Comparison of ENCODE assay signal across 19 mouse cellular contexts in the genomic region with DNA sequence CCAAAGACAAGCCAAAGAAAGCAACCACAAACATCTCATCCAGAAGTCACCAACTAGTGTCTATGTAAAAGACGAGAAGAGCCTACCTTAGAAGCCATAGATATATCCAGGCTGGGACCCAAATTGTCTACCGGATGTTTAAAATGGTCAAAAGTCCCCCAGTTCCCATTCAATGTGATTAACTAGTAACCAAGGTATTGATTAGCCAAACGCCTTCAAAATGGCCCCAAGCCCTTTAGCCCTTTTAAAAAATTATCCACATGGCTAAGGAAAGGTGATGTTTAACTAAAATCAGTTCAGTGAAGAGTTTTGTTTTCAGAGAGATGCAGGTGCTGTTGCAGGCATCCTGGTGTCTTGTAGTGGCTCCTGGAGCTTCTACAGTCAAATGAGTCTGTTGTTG. TPM values are rescaled to one million over a fixed set of nuclear protein-coding genes. Genes with fewer than 3 reads are reported as not detected.
"Had no signal": no experiment of that assay in that cellular context is flagged by ENCODE, and none has a peak within 500 bp of the region (broad histone marks: within the 10 kb centered on the region; RNA-seq: fewer than 3 reads in every experiment).

TSS of gene C8a (minus strand) at position 76 of the 400 bp plus-strand sequence.

- H3K4me3 ChIP-seq: limb, embryonic 10.5 days; megakaryocyte, embryonic 14.5 days; midbrain, embryonic 12.5 days; stomach, embryonic 15.5 days had no signal

- H3K27ac ChIP-seq: limb, embryonic 10.5 days; macrophage; midbrain, embryonic 12.5 days; stomach, embryonic 15.5 days had no signal

- H3K9me3 ChIP-seq: limb, embryonic 10.5 days; megakaryocyte, embryonic 14.5 days; midbrain, embryonic 12.5 days; stomach, embryonic 15.5 days had no signal

- H3K27me3 ChIP-seq: megakaryocyte, embryonic 14.5 days; midbrain, embryonic 12.5 days; stomach, embryonic 15.5 days had no signal

- H3K4me2 ChIP-seq: lung, embryonic 14.5 days; midbrain, embryonic 12.5 days; stomach, embryonic 15.5 days had no signal

- H3K4me1 ChIP-seq: limb, embryonic 10.5 days; megakaryocyte, embryonic 14.5 days; midbrain, embryonic 12.5 days; stomach, embryonic 15.5 days had no signal

- DNase-seq: kidney, adult 11 months; kidney, postnatal 10 days; lung, embryonic 14.5 days; lung, postnatal 10 days; right cerebral cortex, postnatal 14 days; thymus, adult 2 months; thymus, postnatal 25 days had no signal

- H3K36me3 ChIP-seq: limb, embryonic 10.5 days; midbrain, embryonic 12.5 days; stomach, embryonic 15.5 days had no signal

- ATAC-seq: midbrain, embryonic 16.5 days had no signal

- H3K9ac ChIP-seq: lung, embryonic 14.5 days; midbrain, embryonic 12.5 days; stomach, embryonic 15.5 days had no signal

RNA-seq across cellular contexts. Expression of gene C8a, which starts in this region (rescaled TPM):
- total RNA-seq: layer of hippocampus, adult 8-10 months; layer of hippocampus, postnatal 14 days; left cerebral cortex, adult 18-20 months had no signal
- polyA plus RNA-seq: limb, embryonic 10.5 days; lung, embryonic 14.5 days; macrophage; midbrain, embryonic 12.5 days; midbrain, embryonic 16.5 days; neural tube, embryonic 14.5 days; spleen, adult 2 months; thymus, adult 2 months; urinary bladder, adult 2 months had no signal
